Mouse (Mus musculus) bone marrow, adult 2 months (tissue): ENCODE measurements at regions not wholly inside any gene's neighbourhood (a gene's known extent, or its start where the extent isn't known, plus 50 kb on each side); places are given as distances from the start of the nearest gene placed in this dataset.

Experiments used
- CTCF ChIP-seq: fragments of 200-500 bp; IDR thresholded peaks from 2 replicates; pipeline ENCODE4 v1.5.1; 2011; ENCODE audit warnings: low read length, control low read depth; ENCODE audit not compliant: control insufficient read depth, insufficient read depth
- POLR2A ChIP-seq: fragments of 200-500 bp; IDR thresholded peaks from 2 replicates; pipeline ENCODE4 v1.6.1; 2011; ENCODE audit warnings: low read depth, mild to moderate bottlenecking, control low read depth, low read length, borderline replicate concordance; ENCODE audit not compliant: control insufficient read depth

GRCm38 (mm10) chr2:50824782-50825181, 324.1 kb downstream of the Rnd3 start:
- TF ChIP-seq CTCF (no peak), POLR2A (no peak)
